Mouse (Mus musculus) CD4-positive, CD25-positive, alpha-beta regulatory T cell, adult 4 months (primary cell): ENCODE data around the gene Nfyb. TPM values are rescaled to one million over a fixed set of nuclear protein-coding genes. Genes with fewer than 3 reads are reported as not detected.

Source experiments
- ATAC-seq: one replicate; pipeline ENCODE4 v1.8.0; 2017
- polyA plus RNA-seq, 2 experiments: library from polyadenylated mRNA; unstranded; fragments of 100-300 nt; shearing (Covaris generic); gene quantifications; one replicate each; pipeline ENCODE4 v1.2.1; 2017

Nfyb gene
- polyA plus RNA-seq: 10 to 100 TPM; 72.3 to 84.2 TPM

DNA sequence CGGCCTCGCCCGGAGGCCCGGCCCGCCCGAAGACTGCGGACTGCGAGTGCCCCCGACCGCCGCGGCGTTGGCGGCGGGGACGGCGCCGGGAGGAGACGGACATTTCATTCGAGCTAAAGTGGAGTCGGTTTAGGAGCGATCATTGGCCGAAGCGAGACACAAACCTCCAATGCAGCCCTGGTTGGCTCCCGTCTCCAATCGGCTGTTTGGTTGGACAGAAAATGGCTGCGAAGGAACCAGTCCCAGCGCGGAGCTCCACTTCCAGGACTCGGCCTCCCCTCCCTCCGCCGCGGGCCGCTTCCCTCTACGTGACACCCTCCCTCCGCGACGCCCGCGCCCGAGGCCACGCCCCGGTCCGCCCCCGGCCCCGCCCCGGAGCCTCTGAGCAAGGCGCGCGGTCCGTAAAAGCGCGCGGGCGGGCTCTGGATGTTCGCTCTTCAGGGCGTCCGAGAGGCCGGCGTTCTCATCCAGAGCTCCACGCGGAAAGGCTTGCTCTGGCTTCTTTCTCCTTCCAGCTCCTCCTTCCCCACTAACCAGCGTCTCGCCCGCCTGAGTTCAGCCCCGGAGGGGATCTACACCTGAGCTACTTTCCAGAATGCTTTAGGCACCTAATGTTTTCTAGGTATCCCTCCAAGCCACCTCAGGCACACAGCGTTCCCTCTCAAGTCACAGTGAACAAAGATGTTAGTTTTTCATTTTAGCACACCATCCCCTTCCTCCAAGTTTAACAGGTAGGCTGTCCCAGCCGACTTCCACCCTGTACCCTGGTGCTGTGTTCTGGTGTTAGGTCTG lies at the start of gene Nfyb:
Gene Nfyb (minus strand): TSS at position 305 of the 792 bp plus-strand sequence.
- peak; percentile 94 for ATAC-seq

DNA sequence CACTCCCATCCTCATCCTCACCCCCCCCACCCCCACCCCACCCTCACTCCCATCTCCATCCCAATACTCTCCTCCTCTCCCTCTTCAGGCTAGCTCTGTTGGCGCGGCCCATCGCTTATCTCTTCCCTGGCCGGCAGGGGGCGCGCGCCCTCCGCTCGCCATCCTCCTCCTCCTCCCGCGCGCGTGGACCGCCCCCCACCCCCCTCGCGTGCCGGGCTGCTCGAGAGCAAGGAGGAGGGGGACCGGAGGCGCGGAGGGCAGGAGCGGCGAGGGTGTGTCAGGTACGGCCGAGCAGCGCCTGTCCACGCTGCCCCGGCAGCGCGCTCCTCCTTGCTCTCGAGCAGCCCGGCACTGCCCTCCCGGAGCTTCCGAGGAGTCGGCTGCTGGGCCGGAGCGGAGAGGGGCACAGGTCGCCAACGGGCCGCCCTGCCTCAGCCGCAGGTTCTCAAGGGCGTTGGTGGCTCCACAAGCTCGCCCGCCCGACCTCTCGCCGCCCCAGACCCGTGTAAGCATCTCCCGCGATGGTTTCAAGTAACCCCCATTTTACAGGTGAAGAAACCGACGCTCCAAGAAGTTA lies 48.0 kb upstream of the Nfyb start:
- peak; percentile 95 for ATAC-seq

DNA sequence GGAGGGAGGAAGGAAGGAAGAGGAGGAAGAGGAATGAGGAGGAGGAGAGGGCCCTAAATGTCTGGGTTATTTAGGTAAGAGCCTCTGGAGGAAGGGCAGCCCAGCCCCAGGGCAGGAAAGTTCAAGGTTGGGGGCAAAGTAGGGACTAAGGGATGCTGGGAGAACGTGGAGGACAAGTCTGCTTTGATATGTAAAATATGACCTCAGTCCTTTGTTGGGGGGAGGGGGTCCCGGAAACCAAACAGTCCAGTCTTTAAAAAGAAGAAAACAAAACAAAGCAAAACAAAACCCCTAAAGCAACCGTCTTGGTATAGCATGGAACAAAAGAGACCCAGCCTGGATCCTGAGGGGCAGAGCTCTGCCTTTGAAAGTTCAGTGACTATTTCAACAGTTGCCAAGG lies 45.4 kb upstream of the Nfyb start:
- ATAC-seq: no peak

DNA sequence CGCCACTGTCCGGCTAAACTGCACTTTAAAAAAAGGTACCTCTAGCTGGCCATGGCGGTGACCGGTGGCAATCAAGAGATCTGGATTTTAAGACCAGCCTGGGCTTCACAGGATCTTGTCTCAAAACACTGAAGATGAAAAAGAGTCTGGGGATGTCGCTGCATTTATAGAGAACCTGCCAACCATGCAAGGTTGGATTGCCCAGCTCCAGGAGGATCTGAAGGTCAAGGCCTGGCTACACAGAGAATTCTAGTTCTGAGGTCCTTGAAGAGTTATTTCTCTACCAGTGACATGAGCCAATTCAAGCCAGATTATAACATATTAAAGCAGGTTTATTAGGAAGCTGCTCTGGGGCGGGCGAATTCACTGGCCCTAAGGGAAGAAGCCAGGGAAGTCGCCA lies 44.9 kb upstream of the Nfyb start:
- no peak for ATAC-seq

DNA sequence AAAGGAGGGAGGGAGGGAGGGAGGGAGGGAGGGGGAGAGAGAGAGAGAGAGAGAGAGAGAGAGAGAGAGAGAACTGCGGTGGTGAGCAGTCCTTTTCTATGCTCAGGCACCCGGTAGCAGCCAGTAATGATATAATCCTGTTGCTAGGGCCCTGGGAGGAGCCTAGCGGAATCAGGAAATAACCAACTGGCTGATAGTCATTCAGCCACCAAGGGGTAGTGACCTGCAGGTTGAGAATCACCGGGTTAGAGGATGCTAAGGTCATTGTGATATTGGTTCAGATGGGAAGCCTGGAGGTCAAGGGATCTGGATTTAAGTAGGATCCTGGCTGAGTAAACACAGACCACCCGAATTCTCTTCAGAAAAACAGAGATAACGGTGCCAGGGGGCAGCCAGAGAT lies 44.2 kb upstream of the Nfyb start:
- no peak for ATAC-seq

DNA sequence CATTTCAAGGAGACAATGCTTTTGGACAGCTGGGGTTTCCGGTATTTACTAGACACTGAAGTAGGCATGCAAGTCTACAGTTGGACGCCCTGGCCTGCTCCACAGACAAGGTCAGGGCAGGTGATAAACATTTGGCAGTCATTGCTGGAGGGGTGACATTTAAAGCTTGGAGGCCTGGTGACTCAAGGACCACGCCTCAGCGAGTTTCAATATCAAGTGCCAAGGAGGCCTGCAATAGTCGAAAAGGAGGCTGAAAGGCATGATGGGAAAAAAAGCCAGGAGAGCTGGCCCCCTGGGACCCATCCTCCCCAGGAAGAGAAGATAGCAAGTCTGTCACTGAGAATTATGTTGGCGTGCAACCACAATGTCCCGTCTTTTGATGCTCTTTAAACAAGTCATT lies 43.3 kb upstream of the Nfyb start:
- ATAC-seq: no peak

DNA sequence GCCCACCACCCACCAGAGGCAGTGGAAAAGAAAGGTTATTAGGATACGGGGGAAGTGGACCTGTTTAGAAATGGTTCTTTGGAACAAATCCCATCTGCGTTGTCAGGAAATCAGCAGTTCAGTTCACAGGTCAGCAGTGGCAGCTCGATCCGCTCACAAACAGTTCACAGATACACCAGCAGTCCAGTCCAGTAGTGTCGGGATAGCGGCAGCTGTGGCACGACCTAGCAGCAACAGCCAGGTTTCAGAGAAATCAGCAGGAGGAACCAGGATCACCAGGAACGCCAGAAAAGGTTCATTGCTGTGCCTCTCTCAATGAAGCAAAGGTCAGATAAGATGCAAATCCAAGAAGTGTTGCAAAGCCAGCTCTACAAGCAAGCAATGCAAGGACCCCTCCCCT lies 42.5 kb upstream of the Nfyb start:
- ATAC-seq: no peak

DNA sequence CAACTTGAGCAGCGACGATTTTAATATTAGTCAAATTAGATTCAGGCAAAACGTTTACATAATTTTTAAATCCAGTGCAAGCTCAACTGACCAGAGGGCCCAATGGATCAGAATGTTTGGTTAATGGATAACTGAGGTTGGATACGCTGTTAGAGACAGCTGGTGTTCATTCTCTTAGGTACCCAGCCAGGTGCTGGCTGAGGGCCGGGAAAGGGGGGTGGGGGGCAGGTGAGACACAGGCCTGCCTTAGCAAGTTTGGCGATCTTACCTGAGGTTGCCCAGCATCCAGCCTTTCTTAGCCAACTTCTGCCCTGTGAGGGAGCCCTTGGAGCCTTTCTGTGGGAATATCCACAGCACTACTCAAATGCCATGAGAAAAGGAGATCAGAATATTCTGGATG lies 41.2 kb upstream of the Nfyb start:
- ATAC-seq: no peak

DNA sequence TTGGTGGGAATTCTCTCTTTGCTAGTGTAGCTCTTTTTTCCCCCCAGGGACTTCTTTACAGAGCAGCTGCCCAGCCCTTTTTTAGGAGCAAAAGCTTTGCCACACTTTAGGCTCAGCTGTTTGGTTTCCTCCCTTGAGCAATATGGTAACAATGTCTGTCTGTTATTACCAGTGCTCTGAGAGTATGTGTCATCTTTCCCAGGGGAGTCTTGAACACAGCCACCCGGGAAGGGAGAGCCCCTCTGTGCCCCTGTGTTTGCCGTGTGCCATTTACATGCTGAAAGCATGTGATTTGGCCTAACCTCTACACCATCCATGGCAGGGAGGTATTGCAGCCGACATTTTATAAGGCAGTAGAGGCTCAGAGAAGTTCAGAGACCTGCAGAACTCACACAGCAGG lies 40.5 kb upstream of the Nfyb start:
- no peak for ATAC-seq

DNA sequence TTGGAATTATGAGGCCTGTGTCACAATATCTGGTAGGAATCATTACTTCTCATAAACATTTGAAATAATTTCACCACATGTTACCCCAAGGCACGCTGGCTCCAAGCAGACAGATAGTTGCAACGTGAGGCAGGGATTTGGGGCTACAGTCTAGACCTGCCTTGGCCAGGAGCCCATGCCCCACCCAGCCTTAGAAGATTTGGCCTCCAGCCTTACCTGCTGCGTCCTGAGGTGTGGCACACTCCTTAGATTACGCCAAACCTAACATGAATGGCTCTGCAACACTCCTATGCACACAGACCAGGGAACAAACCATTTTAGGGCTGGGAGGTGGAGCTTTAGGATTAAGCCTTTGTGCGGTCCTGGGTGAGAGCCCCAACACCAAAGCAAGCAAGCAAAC lies 36.1 kb upstream of the Nfyb start:
- ATAC-seq: no peak

DNA sequence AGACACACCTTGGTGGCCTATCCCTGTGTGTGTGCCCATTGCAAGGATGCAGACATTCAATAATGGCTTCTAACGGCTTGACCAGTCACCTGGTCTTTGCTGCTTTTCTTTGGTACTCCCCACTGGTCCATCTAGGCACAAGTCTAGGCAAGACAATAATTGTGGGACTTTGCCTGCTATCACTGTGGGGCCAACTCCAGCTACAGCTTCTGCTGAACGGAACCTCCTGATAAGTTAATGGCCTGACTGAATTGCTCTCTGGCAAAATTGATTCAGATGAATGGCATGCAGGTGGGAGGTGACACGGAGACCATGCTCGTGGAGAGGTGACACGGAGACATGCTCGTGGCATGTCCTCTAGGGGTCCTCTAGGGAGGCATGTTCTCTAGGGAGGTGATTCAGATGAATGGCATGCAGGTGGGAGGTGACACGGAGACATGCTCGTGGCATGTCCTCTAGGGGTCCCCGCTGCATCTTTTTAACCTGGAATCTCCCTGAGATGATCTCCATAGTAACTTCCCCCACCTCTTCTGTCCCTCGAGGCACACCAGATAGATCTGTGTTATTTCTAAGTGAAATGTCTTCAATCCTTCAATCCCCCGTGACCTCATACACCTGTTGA lies 34.5 kb upstream of the Nfyb start:
- ATAC-seq: no peak

DNA sequence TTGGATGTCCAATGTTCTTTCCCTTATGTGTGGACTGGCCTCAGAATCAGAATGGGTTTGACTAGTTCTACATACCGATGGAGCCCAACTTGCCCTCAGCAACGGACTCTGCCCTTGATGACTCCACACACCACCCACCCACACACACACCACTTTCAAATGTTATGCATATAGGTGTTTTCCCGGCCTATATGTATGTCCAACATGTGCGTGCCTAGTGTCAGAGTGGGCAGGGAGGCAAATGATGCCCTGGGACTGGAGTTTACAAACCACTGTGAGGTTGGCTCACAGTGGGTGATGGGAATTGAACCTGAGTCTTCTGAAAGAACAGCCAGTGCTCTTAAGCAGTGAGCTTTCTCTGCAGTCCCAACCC lies 33.2 kb upstream of the Nfyb start:
- peak; percentile 42 for ATAC-seq

DNA sequence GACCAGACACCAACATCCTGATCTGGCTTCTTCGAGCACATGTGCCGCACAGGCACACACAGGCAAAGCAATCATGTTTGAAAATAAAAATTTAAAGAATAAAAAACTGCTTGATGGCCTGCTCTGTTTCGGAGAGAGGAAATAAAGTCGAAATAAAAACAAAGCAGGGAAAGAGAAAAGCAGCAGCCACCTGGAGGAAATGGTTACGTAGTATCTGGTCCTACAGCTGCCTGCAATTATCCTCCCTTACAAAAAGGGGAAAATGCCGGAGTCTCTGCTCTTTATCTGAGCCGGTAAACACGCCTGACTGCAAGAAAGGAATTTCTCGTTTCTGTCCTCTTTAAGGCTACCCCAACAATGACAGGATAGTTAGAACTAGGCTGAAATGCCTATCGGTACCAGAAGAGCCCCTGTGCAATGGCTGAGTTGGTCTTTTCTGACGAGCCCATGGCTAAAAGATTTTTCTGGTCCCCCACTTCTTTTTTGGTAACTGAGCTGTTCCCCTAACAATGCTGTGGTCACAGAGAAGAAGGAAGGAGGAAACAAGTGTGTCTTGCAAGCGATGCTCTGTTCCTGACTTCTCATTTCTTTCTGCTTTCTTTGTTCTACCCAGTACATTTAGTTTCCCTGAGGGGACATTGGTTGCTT lies 32.7 kb upstream of the Nfyb start:
- peak; percentile 16 for ATAC-seq

DNA sequence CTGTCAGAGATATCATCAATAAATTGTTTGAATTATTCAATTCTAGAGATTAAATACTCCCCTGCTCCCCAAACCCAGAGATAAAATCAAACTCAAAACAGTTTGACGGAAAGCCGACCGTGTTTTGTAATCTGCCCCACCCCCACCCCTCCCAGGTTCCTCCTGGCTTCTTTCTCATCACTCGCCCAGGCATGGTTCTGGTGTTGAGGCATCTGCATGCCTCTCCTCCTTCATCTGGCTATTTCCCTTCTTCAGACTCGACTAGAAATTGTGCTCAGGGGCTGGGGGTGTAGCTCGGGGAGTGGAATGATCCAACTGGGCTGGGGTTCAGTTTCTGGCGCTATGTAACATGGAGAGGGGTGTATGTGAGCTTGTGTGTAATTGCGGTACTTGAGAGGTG lies 31.8 kb upstream of the Nfyb start:
- ATAC-seq: no peak

DNA sequence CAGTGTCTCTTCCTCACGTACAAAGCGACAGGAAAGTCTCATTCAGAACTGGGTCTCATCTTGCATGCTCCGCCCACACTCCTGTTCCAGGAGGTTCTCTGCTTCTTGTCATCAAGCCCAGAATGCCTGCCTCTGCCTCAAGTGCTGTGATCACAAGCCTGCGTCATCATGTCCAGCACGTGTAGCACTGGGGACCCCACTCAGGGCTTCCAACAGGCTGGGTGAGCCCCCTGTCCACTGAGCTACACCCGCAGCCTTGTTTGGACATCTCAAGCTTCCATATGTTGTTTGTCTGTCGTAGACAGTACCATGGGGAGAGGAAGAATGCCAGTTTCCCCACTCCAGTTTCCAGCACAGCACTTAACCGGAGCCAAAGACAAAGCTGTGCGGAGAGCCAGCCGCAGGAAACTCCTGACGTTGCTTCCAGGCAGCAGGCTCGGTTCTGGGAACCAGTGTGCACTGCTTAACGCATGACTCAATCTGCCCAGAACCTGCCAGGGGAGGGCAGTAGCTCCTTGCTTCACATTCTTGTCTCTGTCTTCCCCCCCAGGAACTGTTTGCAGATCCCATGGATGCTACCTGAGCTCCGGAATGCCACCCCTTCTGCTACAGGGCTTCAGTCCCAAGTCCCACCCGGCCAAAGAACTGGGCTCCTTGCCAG lies 31.3 kb upstream of the Nfyb start:
- peak; percentile 71 for ATAC-seq

DNA sequence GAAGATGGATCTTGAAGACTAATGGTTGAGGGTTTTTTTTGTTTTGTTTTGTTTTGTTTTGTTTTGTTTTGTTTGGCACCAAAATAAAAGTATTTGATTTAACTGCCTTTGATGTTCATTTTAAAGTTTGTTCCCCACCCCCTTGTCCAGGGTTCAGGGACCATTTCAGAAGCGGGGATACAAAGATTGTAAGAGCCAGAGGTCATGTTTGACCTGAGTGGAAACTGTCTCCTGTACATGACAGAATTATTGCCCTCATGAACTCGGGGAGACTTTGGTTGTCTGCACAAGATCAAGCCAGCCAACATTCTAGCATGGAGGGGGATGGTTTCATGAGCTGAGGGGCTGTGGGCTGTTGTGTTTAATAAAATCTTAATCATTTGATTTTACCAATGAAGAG lies 28.4 kb upstream of the Nfyb start:
- ATAC-seq: no peak

DNA sequence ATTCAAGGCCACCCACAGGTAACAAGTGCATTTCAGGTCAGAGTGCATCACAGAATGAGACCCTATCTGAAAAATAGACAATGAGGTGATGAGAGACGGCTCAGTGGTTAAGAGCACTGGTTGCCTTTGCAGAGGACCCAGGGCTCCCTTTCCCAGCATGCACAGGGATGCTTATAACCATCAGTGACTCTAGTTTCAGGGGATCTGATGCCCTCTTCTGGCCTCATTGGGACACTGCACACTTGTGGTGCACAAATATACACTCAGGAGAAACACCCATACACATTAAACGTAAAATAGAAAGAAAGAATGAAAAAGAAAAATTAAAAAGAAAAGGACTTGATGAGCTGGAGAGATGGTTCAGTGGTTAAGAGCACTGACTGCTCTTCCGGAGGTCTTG lies 27.8 kb upstream of the Nfyb start:
- ATAC-seq: no peak

DNA sequence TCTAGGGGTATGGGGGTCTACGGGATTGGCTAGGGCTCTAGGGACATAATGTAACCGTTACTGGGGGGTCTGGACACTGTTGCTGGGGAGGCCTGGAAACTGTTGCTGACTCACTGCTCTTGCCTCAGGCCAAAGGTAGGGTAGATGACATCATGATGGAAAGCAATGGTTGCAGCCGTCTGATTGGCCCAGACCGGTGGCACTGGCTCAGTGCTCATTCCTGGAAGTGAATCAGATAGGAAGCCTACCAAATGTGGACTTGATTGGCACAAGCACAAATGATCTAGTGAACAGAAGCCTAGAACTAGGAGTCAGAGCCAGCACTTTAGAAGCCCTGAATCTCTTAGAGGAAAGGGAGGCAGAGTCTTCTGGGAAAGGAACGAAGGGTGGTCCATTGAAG lies 26.6 kb upstream of the Nfyb start:
- no peak for ATAC-seq

DNA sequence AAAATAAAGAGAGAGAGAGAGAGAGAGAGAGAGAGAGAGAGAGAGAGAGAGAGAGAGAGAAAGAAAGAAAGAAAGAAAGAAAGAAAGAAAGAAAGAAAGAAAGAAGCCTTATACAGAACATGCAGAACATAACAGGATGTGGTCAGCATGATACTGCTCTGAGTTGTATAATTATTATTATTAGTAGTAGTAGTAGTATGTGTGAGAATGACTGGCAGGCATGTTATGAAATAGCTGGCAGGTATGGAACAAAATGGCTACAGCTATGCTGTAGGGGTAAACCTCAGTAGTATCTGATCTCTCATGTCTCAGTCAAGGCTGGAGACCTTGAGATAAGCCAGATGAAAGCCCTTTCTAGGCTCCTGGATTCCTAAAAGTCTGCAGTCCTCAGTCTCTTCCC lies 25.2 kb upstream of the Nfyb start:
- ATAC-seq: peak; percentile 71

DNA sequence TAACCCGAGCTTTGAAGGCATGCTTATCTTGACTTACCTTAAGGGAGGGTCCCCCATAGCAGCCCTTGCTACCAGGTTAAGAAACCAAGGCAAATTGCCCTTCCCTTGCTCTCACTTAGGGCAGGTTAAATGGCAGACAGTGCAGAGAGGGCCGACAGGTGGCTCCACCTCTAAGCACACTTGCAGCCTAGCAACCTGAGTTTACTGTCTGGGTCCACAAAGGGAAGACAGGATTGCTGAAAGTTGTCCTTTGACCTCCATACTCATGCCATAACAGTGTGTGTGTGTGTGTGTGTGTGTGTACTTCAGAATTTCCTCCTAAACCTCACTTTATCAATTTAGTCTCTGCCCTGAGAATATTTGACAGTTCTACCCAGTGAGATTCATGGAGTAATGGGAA lies 18.5 kb upstream of the Nfyb start:
- no peak for ATAC-seq

DNA sequence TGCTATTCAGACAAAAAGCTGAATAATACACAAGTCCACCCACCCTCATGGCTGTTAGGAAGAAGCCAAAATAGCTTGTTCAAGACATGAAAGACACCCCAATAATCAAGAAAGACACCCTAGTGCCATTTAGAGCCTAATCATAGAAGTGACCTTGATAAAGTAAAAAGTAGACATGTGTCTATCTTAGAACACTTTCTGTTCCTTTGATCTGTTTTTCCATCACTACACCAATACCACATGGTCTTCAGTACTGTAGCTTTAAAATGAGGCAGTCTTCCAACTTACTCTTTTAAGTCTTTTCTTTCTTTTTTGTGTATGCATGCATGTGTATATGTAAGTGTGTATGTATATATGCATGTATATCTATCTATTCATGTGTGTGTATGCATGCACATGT lies 16.9 kb upstream of the Nfyb start:
- ATAC-seq: peak; percentile 53

DNA sequence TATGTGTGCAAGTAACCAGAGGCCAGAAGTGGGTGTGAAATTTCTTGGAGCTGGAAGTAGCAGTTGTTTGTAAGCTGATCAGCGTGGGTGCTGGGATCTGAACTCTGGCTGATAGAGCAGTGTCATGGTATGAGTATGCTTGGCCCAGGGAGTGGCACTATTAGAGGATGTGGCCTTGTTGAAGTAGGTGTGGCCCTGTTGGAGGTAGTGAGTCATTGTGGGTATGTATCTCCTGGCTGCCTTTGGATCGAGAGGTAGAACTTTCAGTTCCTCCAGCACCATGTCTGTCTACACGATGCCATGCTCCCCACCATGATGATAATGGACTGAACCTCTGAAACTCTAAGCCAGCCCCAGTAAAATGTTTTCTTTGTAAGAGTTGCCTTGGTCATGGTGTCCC lies 16.4 kb upstream of the Nfyb start:
- peak; percentile 90 for ATAC-seq

DNA sequence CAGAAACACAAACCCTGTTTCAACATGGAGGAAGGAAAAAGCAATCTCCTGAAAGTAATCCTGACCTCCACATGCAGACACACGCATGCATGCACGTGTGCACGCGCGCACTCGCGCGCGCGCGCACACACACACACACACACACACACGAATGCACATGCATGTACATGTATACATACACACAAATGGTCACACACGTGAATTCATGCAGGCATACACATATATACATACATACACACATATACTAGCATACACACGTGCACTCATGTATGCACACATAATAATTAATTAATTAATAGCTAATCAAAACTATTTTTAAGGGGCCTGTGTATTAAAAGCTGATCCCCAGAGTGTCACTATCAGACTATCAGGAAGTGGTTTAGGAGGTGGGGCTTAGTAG lies 15.9 kb upstream of the Nfyb start:
- peak; percentile 23 for ATAC-seq
